Mouse (Mus musculus): ENCODE data around the gene Prdm16. TPM values are rescaled to one million over a fixed set of nuclear protein-coding genes. Genes with fewer than 3 reads are reported as not detected.
A peak's percentile ranks its signal among the peaks of the same experiment; 100 is the strongest.

Prdm16 gene
- polyA plus RNA-seq, 1 experiment from 2014 or later, result 12.6 TPM

GRCm38 (mm10) chr4:154636053-154636433 lies 630 bp downstream of the Prdm16 start:
- ATAC-seq, result peak; percentile 79

DNA sequence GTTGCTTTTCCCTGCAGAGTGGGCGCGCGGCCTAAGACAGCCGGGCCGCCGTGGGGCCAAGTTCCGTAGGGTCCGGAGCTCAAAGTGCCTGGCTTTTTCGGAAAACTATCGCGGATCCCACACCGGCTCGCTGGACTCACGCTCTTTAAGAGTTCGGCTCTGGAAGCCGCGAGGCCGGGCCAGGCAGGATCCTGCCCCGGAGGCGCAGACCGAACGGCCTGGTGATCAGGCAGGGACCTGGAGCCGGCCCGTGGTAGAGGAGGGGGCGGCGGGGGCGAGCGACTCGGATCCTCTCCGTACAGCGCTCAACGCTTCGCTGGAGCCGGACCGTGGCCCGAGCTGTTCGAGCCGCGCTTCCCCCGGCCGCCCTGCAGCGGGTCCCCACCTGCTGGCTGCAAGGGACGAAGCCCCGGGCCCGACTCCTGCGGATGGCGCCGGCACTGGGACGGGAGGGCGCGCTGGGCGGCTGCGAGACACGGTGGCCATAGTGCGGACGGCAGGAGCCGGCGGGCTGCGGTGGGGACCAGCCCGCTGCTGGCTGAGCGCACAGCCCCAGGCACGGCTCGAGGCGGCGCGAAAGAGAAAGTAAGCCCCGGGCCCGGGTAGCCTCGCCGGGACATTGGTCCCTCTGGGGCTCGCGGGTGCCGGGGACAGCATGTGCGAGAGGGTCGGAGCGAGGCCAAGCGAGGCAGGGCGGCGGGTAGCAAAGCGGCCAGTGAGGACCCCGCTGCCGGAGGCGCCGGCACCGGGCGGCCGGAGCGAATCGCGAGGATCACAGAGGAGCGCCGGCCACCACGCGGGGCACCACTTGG lies 1.2 kb downstream of the Prdm16 start:
- under 1% methylated on average over 80 of the region's 94 CpGs for WGBS
- Histone ChIP-seq H3K36me3 (ENCODE audit: control insufficient read depth, insufficient read depth, low read length) (no peaks in the 10 kb centered on the region), H3K27ac (ENCODE audit: low read depth, low read length) (peak overlapping the region; percentile 59), H3K4me3 (ENCODE audit: low read length) (peak overlapping the region; percentile 49), H3K27me3 (replicated peaks; ENCODE audit: control insufficient read depth, insufficient read depth, low read length) (peaks cover 49% of the 10 kb centered on the region), H3K4me2 (ENCODE audit: low read length) (peak overlapping the region; percentile 61), H3K9ac (ENCODE audit: low read depth, low read length) (peak overlapping the region; percentile 49), H3K4me1 (ENCODE audit: control insufficient read depth, insufficient read depth, low read depth, low read length) (peaks cover 16% of the 10 kb centered on the region), H3K9me3 (ENCODE audit: control insufficient read depth, low read length) (no peaks in the 10 kb centered on the region)
- peak; percentile 49 for ATAC-seq

More at GRCm38 (mm10) chr4:154636053-154636433, 630 bp downstream of the Prdm16 start:
- peak overlapping the region; percentile 79 for H3K27ac ChIP-seq (ENCODE audit: low read depth, low read length)
- H3K27me3 ChIP-seq (replicated peaks; ENCODE audit: control insufficient read depth, insufficient read depth, low read length), result peaks cover 49% of the 10 kb centered on the region
- WGBS, result under 1% methylated on average over 21 of the region's 30 CpGs
- H3K9me3 ChIP-seq (ENCODE audit: control insufficient read depth, low read length), result no peaks in the 10 kb centered on the region
- H3K4me3 ChIP-seq (ENCODE audit: low read length), result peak overlapping the region; percentile 49
- peaks cover 16% of the 10 kb centered on the region for H3K4me1 ChIP-seq (ENCODE audit: control insufficient read depth, insufficient read depth, low read depth, low read length)
- H3K4me2 ChIP-seq (ENCODE audit: low read length), result peak overlapping the region; percentile 61
- peak overlapping the region; percentile 49 for H3K9ac ChIP-seq (ENCODE audit: low read depth, low read length)
- no peaks in the 10 kb centered on the region for H3K36me3 ChIP-seq (ENCODE audit: control insufficient read depth, insufficient read depth, low read length)

DNA sequence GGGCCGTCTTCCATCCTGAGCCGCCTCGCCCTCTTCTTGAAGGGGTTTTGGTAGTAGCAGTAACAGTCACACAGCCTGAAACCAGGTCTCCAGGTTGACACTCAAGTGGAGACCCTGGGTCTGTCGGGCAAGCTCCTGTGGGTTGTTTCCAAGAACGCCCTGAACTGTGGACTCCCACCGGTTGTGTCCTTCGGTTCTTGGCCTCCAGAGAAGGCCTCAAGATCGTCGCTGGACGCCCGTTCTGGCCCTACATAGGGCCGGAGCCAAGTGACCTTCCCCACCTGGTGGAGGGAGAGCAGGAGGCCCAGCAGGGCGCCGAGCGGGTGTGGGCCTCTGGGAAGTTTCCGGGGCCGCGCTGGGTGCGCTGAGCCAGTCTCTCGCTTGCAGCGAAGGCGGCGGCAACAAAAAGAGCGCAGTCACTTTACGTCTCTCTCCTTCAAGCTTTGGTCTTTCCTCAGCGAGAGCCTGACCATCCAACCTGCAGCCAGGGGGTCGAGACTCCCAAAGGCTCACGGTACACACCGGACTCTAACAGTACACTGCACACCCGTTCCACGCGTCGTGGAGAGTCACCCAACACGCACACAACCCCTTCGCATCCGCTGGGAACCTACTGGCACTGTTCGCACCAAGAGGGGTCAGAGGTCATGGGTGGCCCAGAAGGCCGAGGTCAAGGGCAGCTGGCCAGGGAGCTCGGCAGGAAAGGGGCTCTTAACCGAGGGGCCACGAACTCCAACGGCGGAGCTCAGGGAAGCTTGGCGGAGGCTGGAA lies 2.0 kb downstream of the Prdm16 start:
- Histone ChIP-seq H3K36me3 (ENCODE audit: control insufficient read depth, insufficient read depth, low read length) (no peaks in the 10 kb centered on the region), H3K4me2 (ENCODE audit: low read length) (peak overlapping the region; percentile 61), H3K27me3 (replicated peaks; ENCODE audit: control insufficient read depth, insufficient read depth, low read length) (peaks cover 44% of the 10 kb centered on the region), H3K4me3 (ENCODE audit: low read length) (peak overlapping the region; percentile 49), H3K4me1 (ENCODE audit: control insufficient read depth, insufficient read depth, low read depth, low read length) (peaks cover 16% of the 10 kb centered on the region), H3K9ac (ENCODE audit: low read depth, low read length) (peak overlapping the region; percentile 49), H3K9me3 (ENCODE audit: control insufficient read depth, low read length) (no peaks in the 10 kb centered on the region), H3K27ac (ENCODE audit: low read depth, low read length) (peak overlapping the region; percentile 59; the same call in 1 of the 2 replicates)
- 11% methylated on average over 44 of the region's 44 CpGs for WGBS
- ATAC-seq, result no peak

GRCm38 (mm10) chr4:154634001-154634400 lies 2.7 kb downstream of the Prdm16 start:
- no peak for ATAC-seq
- Histone ChIP-seq H3K36me3 (ENCODE audit: control insufficient read depth, insufficient read depth, low read length) (no peaks in the 10 kb centered on the region), H3K27me3 (replicated peaks; ENCODE audit: control insufficient read depth, insufficient read depth, low read length) (peaks cover 44% of the 10 kb centered on the region), H3K9me3 (ENCODE audit: control insufficient read depth, low read length) (no peaks in the 10 kb centered on the region), H3K9ac (ENCODE audit: low read depth, low read length) (no peak overlapping the region; the same call in 1 of the 2 replicates), H3K4me2 (ENCODE audit: low read length) (peak overlapping the region; percentile 61), H3K27ac (ENCODE audit: low read depth, low read length) (no peak overlapping the region), H3K4me3 (ENCODE audit: low read length) (peak overlapping the region; percentile 49), H3K4me1 (ENCODE audit: control insufficient read depth, insufficient read depth, low read depth, low read length) (peaks cover 16% of the 10 kb centered on the region)
- WGBS, result 36% methylated on average over 3 of the region's 3 CpGs

DNA sequence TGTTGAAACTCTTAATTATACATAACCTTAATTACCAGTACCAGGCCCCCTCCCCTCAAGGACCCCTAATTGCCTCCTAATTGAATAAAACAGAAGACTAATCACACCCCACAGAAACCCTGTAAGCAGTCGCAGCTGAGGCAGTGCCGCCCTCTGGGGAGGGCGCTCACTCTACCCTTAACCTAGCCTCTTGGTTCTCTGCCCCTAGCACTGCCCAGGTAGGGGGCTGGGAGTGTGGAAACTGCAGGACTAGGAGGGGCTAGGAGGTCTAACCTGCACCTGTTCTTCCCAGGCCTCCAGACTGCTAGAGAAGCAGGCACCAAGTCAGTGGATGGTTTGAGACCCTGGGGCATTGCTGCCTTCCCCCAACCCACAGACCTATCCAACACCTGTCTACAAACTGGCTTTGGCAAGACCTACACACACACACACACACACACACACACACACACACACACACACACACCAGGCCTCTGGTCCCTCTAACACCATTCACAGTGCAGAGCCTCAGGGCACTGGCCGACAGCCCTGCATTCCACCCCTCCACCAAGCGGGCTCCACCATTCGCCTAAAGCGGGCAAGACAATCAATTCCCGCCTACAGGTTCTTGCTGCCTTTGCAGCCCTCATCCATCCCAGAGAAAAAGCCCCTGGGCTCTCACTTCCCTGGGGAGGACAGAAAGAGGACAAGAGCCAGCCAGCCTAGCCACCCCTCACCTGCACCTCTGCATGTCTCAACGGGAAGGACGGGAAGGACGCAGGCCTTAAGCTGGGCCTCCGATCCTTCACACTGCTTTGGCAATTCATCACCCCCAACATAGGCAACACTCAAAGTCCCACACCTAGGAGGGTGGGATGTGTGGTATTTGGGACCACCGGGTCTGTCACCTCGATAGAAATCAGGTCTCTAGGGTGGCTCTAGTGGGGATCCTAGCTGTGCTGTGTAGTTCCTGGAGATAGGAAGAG lies 3.6 kb downstream of the Prdm16 start:
- ATAC-seq, result no peak
- Histone ChIP-seq H3K9ac (ENCODE audit: low read depth, low read length) (no peak overlapping the region), H3K27ac (ENCODE audit: low read depth, low read length) (no peak overlapping the region), H3K9me3 (ENCODE audit: control insufficient read depth, low read length) (no peaks in the 10 kb centered on the region), H3K4me1 (ENCODE audit: control insufficient read depth, insufficient read depth, low read depth, low read length) (peaks cover 16% of the 10 kb centered on the region), H3K27me3 (replicated peaks; ENCODE audit: control insufficient read depth, insufficient read depth, low read length) (peaks cover 43% of the 10 kb centered on the region), H3K36me3 (ENCODE audit: control insufficient read depth, insufficient read depth, low read length) (no peaks in the 10 kb centered on the region), H3K4me2 (ENCODE audit: low read length) (peak overlapping the region; percentile 61), H3K4me3 (ENCODE audit: low read length) (peak overlapping the region; percentile 49)
- WGBS, result 43% methylated on average over 14 of the region's 14 CpGs

- Histone ChIP-seq H3K36me3 (ENCODE audit: control insufficient read depth, insufficient read depth, low read length) (no peaks in the 10 kb centered on the region), H3K27ac (ENCODE audit: low read depth, low read length) (no peak overlapping the region), H3K4me1 (ENCODE audit: control insufficient read depth, insufficient read depth, low read depth, low read length) (peaks cover 12% of the 10 kb centered on the region), H3K4me3 (ENCODE audit: low read length) (no peak overlapping the region), H3K27me3 (replicated peaks; ENCODE audit: control insufficient read depth, insufficient read depth, low read length) (peaks cover 41% of the 10 kb centered on the region), H3K9me3 (ENCODE audit: control insufficient read depth, low read length) (no peaks in the 10 kb centered on the region), H3K9ac (ENCODE audit: low read depth, low read length) (no peak overlapping the region), H3K4me2 (ENCODE audit: low read length) (no peak overlapping the region)
- no peak for ATAC-seq
- WGBS, result 58% methylated on average over 3 of the region's 3 CpGs
These were observed 5.9 kb downstream of the Prdm16 start for GRCm38 (mm10) chr4:154630763-154631162.

DNA sequence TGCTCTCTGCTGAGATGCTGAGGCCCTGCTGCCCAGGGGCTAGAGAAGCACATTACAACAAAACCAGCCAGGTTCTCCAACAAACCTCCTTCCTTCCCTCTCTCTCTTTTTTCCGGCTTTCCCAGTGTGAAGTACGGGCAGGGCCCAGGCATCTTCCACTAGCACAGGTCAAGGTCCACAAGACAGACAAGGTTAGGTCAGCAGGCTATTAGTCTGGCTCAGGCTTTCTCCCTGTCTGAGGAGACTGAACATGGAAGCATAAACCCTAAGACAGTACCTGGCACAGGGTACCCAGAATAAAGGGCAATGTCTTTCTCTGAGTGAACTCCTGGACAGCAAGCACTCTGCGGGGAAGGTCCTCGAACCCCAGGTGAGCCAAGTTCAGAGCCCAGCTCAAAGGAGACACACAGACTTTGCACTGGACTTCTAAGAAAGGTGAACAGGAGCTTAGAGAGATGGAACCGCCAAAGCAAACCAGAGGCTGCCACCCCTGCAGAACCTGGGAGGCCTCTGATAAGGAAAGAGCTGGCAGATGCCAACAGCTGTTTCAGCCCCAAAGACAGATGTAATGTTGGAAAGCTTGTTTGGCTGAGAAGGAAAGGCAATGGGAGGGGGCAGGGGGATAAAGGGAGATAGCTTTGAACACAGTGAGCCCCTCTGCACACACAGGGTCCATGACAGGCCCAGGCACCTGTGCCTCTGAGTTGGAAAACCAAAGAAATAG lies 9.1 kb downstream of the Prdm16 start:
- H3K27me3 ChIP-seq (replicated peaks; ENCODE audit: control insufficient read depth, insufficient read depth, low read length), result peaks cover 22% of the 10 kb centered on the region

DNA sequence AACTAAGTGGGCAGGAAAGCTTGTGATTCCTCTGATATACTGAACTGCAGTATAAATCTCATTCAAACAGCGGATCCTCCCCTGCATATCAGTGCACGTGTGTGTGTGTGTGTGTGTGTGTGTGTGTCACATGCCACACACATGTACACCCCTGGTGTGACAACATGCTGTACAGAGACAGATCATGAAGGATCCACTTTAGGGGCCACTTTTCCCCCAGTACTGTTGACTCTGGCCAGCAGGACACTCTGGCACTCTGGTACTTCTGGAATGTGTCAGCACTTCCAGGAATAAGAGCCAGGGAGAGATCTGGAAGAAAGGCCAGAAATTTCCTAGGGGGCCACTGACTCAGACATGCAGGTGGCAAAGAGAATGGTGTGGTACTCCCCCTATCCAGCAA lies 10.4 kb downstream of the Prdm16 start:
- Histone ChIP-seq H3K27me3 (replicated peaks; ENCODE audit: control insufficient read depth, insufficient read depth, low read length) (peaks cover 18% of the 10 kb centered on the region), H3K4me3 (ENCODE audit: low read length) (no peak overlapping the region), H3K9me3 (ENCODE audit: control insufficient read depth, low read length) (no peaks in the 10 kb centered on the region), H3K4me1 (ENCODE audit: control insufficient read depth, insufficient read depth, low read depth, low read length) (peaks cover 13% of the 10 kb centered on the region), H3K9ac (ENCODE audit: low read depth, low read length) (no peak overlapping the region), H3K27ac (ENCODE audit: low read depth, low read length) (no peak overlapping the region), H3K4me2 (ENCODE audit: low read length) (no peak overlapping the region), H3K36me3 (ENCODE audit: control insufficient read depth, insufficient read depth, low read length) (no peaks in the 10 kb centered on the region)
- no peak for ATAC-seq
- 89% methylated on average over 2 of the region's 2 CpGs for WGBS

More for the DNA sequence above, 9.1 kb downstream of the Prdm16 start:
- Histone ChIP-seq H3K4me2 (ENCODE audit: low read length) (no peak overlapping the region), H3K4me1 (ENCODE audit: control insufficient read depth, insufficient read depth, low read depth, low read length) (peaks cover 13% of the 10 kb centered on the region), H3K9ac (ENCODE audit: low read depth, low read length) (no peak overlapping the region; the same call in 1 of the 2 replicates), H3K27ac (ENCODE audit: low read depth, low read length) (no peak overlapping the region), H3K9me3 (ENCODE audit: control insufficient read depth, low read length) (no peaks in the 10 kb centered on the region), H3K4me3 (ENCODE audit: low read length) (no peak overlapping the region), H3K36me3 (ENCODE audit: control insufficient read depth, insufficient read depth, low read length) (no peaks in the 10 kb centered on the region)
- no peak for ATAC-seq
- 87% methylated on average over 5 of the region's 5 CpGs for WGBS

All from hindbrain, embryonic 16.5 days (tissue).